Mouse (Mus musculus) layer of hippocampus, adult 11-12 months (tissue): ENCODE results near the gene Lkaaear1.

Source experiments
- DNase-seq: peaks from one replicate; pipeline ENCODE4 v3.0.0; 2022; ENCODE audit warnings: low spot score

The Lkaaear1 gene

DNA sequence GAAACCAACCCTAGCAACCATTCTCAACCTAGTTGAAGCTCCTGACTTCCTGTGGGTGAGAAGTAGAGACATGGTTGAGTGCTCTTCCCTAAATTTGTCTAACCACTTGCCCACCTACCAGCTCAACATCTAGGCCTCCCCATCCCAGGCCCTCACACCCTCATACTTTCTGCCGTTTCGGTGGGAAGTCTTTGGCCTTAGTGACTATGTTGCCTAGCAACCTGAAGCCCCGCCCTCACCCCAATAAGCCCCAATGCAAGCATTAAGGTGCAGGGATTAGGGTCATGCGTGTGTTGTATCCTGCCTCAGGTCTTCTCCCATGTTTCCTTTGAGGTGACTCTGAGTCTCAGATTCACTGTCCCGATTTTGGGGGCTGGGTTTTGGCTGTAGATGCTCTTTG lies at the start of gene Lkaaear1:
TSS of gene Lkaaear1 (minus strand) at position 202 of the 400 bp plus-strand sequence.
- DNase-seq: no peak

DNA sequence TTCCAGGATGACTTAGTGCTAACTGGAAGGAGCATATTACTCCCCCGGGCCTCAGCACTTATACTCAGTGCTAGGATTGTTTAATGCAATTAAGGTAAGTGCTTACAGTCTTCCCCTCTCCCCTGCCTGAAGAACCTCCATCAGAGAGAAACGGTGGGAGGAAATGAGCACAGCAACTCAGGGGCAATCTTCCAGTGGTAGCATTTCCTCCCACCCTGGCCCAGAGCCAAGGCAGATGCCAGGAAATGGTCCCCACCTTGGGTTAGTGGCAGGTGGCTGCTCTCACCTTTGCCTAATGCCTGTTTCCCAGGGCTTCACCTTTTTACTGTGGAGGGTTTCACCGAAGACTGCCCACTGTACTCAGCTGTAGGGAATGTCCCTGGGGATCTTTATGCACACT lies 31.8 kb upstream of the Lkaaear1 start:
- DNase-seq: no peak

DNA sequence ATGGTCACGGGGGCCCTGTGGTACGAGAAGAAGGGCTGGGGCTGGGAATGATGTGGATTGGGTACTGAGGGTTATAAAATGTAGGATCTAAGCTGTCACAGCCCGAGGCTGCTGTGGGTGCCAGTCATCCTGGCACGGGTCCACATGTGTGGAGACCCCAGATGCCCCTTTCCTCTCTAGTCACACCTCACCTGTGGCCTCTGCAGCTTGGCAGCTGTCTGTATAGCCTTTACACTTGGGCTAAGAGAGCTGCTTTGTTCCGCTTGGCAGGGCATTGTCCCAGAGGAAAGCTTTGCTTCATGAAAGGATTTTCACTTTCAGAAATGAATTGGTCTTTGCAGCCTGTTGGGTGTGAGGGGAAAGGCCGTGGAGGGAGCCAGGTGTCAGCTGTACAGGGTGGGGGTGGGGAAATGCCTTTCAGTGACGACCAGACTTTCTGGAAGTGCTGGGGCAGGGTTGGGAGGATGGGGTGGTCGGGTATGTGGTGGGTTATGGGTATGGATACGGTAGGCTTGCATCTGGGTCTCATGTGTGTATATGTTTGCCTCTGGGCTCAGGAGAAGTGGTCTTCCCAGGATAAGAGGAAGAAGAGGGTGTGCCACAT lies 29.5 kb upstream of the Lkaaear1 start:
- DNase-seq: no peak

DNA sequence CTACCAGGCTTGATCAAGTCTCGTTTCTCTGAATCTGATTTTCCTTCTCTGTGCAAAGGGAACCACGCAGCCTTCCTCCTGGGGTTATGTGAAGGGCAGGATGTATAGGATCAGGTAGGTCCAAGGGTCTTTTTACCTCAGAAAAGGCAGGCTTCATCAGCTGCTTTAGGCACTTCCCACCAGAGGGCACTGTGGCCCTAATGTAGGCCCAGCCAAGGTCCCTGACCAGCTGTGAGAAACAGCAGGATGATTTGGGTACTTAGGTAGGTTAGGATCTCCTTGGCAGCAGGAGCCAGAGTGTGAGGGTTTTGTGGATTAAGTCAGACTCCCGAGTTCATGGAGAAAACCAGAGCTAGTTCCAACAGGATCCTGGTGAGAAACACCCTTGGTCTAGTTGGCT lies 24.0 kb upstream of the Lkaaear1 start:
- no peak for DNase-seq

DNA sequence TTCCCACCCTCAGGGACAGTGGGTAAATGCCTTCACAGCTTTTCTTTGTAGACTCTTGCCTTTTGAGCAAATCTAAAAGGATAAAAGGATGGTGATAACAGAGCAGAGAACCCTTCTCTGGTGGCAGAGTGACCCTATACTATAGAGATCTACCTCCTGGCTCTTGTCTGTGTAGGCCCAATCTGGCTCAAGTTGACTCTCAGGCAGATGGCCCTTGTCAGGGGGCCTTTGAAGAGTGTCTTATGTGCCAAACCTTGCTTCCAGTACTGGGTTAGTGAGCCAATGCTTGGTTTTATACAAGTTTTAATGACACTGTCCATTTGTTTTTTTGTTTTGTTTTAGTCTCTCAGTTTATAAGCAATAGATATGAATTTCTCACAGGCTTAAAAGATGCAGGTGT lies 23.0 kb upstream of the Lkaaear1 start:
- DNase-seq: no peak

DNA sequence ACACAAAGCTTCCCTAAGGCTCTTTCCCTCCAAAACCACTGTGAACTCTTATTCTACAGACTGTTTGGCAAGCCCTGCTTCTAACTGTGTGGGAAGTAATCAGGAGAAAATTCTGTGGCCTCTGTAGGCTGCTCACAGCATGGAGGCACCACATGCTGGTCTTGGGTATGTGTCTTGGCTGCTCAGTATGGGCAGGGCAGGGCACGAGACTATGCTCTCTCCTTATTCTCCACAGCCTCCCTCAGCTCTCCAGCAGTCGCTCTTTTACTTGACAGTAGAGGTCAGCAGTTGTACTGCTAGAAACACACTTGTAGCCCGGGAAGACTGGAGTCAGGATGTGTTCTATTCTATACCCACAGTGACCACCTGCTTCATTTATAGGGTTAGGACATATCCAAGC lies 21.8 kb upstream of the Lkaaear1 start:
- no peak for DNase-seq

DNA sequence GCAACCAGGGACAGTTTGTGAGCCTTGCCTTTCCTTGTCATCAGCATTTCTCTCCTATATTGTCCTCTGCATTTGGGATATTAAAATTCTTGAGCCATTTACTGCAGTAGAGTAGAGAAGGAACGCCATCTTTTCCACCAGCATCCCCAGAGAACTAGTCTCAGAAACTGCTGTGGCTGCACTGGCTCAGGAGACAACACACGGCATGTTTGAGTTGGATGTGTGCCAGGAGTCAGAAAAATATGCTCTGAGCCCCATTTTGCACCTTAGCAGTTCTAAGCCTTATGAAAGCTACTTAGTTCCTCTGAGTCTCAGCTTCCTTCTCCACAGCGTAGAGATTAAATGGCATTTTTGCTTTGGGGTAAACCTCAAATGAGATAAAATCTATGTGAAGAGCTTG lies 18.7 kb upstream of the Lkaaear1 start:
- no peak for DNase-seq

DNA sequence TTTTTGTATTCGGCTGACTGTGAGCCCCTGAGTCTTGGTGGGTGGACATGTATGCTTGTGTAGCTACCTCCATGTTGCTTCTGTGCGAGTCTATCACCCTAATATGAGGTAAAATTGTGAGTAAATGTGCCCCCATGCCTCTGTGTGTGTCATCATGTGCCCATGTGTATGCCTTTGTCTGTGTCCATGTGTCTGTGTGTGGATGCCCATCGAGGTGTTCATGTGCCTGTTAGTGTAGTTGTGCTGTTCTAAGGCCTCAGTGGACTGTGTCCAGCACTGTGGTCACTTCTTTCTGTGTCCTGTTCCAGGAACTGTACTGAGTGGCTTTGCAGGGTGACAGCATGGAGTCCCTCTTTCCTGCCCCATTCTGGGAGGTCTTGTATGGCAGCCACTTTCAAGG lies 17.1 kb upstream of the Lkaaear1 start:
- DNase-seq: no peak

DNA sequence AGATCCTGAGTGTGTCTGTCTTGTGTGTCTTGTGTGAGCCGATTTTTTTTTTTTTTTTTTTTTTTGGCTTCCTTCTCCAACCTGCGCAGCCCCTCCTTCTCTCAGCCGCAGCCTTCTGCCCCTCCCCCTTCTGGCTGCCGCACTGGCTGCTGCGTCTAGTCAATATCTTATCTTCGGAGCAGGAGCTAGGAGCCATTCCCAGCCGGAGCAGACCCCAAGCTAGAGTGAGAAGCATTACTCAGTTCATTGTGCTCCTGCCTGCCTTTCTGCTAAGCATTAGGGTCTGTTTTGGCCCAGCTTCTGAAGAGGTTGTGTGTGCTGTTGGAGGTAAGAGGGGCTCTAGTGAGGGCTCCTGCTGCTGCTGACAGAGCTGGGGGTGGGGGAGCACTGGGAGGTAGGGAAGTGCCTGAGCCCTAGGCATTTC lies 16.7 kb upstream of the Lkaaear1 start, which contains the start of gene Oprl1:
TSS of gene Oprl1 (plus strand) at position 114 of the 424 bp plus-strand sequence.
- no peak for DNase-seq

DNA sequence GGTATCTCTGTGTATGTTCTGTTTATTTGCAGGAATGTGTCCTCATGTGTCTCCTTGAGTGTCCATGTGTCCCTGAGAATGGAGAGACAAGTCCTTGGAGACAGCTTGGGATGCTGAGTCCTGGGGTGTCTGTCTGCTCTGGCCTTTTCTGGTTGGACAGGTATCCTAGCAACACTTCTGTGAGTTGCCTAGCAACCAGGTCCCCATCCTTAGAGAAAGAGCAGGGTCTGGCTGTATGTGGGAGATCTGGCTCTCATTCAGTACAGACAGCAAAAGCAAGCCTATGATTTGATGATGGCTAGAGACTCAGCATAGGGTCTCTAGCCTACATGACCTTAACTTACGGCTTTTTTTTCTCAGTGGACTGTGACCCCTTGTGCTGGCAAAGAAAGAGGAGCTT lies 15.5 kb upstream of the Lkaaear1 start:
- no peak for DNase-seq

DNA sequence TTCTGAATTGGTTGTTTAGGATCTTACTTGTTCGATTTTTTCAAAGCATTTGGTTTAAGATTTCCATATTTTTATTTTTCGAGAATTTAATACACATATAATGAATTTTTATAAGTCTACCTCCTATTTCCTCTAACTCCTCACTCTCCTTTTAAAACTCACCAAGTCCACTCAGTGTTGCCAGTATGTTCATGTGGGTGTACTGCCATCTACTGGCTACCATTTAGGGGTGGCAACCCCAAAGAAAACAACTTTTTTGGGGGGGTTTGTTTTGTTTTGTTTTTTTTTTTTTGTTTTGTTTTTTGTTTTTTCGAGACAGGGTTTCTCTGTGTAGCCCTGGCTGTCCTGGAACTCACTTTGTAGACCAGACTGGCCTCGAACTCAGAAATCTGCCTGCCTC lies 8.4 kb upstream of the Lkaaear1 start:
- no peak for DNase-seq

DNA sequence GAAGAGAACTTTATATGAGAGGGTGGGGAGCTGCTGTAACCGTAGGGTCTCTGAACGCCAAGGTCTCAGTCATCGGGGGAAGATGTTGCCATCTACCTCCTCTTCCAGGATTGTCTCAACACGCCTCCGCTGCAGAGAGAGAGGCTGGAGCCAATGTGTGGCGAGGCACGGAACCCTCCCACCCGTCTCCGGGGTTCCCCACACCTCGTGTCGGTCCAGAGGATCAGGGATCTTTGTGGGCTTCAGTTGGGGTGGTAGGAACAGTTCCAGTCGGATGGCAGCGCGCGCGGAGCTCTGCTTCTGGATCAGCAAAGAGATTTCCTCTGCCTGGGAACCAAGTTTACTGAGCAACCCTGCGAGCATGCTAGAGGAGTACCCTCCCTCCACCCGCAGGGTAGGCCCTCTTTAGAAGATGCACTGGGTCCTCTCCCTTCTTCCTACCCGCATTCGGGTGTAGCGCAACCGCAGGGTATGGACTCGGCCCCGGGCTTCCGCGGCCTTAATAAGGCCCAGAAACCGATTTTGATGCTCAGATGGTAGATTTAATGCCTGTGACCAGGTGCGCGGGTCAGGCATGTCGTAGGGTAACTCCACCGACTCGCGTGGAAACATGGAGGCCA lies 1.3 kb downstream of the Lkaaear1 start:
- no peak for DNase-seq

DNA sequence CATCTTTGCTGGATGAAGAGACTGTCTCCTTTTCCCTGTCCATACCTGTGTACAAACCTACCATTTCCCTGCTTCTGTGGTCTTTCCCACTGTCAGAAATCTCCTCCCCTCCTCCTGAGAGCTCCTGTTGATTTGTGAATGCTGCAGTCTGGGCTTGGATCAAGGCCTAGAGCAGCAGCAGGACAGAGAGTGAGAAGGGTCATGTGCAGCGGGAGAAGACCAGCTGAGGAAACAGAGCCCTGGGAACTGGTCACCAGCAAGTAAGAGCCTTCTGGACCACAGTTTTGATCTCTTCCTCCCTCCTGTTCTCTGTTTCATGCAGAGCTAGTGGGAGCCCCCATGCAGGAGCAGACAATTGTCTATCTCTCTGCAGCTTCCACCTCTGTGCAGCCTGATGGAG lies 2.5 kb downstream of the Lkaaear1 start:
- no peak for DNase-seq

DNA sequence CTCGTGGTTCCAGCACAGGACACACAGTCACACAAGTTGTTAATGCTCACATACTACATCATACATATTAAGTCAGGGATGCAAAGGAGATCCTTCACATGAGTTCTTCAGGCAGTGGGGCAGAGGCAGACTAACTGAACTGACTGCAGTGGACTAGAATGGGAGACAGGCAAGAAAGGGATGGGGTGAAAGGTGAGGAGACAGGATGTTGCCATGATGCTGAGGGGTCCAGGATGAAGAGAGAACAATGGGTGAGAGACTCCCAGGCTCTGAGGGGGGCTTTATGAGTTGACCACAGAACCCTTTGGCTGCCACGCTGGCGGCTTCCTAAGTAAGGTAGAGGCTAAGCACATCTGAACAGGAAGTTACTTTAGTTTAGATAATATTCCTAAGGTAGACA lies 3.7 kb downstream of the Lkaaear1 start:
- no peak for DNase-seq

DNA sequence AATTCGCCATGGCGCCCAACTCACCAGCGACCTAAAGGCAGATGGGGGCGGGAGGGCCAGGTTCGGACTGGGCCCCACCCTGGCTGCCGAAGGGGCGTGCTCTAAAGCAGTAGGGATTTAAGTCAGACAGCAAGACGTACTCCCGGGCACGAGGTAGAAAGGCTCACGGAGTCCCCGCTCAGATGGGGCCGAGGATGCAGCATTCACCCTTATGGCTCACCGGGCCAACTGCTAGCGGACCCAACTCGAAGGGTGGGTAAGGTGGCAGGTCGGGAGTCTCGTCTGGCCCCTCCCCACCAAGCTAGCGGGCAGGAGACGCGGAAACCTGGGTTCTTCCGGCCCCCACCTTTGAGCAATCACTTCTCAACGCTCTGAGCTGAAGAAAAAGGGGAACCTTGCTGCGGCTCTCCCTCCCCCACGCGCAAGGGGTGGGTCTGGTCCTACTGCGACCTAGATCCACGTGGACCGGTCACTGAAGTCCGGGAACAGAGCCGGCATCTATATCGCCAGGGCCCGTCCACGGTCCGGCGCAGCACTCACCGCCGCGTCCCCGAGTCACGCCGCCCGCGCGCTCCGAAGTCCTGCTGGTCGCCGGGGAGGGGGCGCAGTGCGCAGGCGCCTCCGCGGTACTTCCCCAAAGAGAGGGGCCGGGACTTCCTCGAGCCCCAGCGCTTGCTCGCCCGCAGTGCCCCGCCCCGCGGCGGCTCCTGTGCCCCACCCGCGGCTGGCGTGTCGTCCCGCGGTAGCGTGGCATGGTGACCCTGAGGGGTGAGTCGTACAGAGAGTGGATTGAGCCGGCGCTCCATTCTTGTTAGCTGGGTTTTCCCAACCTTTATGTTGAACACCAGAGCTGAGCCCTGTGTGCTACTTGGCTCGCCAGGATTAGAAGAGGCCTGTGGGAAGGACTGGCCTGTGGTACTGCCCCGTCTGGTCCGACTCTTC lies 4.6 kb downstream of the Lkaaear1 start, which contains the start of gene Rgs19:
TSS of gene Rgs19 (minus strand) at position 639 of the 942 bp plus-strand sequence.
- DNase-seq: peak; percentile 78

DNA sequence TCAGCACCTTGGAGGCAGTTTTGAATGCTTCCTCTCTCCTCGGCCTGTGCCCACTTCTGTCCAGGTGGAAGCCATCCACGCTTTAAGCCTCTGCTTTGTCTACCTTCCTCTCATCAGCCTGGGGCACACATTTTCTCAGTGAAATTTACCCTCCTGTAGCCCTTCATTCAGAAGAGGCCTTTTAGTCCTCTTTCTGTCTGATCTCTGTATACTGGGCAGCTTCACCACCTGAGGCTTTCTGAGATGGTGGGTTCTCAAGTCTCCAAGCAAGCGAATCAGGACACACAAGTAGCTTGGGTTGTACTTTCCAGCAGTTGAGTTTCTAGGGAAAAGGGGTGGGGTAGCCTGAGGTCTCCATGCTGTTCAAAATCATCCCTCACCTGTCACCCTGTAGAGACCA lies 5.9 kb downstream of the Lkaaear1 start:
- DNase-seq: no peak

DNA sequence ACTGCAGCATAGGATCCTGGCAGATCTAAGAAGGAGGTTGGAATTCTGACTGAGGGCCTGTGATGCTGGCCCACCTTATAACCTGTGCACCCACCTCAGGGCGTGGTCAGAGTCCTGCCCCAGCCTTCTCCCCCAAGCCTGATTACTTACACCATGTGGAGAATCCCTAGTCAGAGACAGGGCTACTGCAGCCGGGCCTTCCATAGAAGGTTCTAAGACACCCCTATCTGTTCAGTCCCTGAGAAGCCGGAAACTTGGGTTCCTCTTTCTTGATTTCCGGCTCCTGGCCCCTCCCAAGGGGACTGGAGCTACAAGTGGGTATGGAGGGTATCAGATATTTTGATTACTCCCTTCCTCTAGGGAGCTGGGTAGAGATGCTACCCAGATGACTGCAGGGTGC lies 6.7 kb downstream of the Lkaaear1 start:
- no peak for DNase-seq

DNA sequence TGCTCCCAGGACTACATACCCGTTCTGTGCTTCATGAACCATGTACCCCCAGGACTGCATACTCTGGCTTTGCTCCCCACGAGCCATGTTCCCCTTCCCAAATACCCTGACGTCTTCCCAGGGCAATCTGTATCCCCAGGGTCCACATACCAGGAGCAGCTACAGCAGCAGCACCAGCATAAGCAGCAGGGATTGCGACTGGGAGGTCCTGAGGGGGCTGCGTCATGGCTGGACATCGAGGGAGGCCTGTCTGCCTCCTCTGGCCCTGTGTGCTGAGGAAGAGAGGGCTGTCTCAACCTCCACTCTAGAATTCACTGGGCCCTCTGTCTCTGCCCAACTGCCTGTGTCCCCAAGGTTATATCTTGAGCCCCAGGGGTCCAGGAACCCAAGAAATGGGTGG lies 7.2 kb downstream of the Lkaaear1 start:
- no peak for DNase-seq

DNA sequence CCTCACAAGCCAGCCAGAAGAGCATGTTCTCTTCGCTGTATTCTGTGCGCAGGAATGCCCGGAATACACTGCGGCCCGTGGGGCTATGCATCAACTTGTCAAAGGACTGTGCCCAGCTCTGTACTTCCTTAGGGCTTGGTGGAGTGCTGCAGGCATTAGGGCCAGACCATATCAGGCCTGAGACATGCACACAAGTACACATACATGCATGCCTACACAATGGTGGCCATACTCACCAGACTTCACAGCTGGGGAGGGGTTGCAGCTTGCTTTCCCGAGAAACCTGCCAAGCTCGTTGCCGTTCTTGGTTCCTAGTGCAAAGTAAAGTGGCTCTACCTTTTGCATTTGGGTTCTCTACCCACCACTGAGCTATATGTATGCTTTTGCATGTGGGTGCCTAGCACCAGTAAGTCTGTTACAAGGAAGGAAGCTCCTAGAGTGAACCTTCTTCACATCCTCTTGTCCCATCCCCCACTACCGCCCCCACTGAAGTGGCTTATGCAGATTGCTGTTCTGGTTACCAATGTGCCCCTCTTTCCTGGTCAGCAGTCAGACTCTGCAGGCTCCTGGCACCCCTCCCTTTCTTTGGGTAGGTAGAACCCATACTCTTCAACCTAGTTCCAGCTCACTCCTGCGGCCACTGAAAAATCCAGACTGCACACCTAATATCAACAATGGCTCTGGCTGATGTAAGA lies 8.6 kb downstream of the Lkaaear1 start:
- no peak for DNase-seq

DNA sequence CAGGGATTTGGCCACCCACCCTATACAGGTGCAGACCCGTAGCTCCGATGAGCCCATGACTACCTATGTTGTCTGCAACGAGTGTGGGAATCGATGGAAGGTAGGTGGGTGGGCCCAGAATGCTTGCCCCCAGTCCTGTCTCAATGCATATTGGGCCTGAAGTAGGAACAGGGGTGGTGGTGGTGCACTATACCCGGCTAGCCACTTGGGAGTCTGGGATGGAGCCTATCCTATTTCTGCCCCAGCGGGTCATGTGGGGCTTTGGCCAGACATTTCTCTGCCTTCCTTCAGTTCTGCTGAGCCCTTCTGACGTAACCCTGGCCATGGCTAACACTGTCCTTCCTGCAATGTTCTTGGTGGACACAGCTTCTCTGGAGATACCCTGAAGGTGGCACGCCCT lies 10.7 kb downstream of the Lkaaear1 start:
- no peak for DNase-seq

DNA sequence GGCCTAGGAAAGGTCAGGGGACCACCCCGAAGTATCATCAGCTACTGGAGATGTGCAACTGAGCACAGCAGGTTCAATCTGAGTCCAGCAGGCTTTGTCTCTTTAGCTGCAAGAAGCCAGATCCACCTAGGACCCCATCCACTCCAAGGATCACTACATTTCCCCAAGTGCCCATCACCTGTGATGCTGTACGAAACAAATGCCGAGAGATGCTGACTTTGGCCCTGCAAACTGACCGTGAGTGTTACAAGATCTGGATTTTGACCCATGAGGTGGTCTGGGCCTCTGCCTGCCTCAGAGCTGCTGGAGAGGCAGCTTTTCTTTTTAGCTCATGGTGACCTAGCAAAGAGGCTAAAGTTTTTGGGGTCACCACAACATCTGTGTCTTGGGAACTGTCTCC lies 12.6 kb downstream of the Lkaaear1 start:
- DNase-seq: no peak

DNA sequence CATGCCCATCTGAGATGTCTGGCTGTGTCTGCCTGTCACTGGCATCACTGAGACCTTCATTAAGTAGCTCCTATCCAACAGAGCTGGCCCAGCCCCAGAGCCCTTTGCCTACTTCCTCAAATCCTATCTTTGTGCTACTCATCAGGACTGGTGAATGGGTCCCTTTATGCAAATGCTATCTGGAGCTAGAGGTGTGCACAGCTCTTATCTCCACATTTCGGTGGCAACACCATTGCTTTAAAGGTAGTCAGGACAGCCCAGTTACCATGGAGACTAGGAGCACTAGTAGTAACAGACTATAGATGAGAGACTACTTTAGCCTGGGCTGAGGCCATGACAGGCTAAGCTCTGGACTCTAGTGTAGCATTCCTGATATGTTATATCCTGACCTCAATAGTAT lies 13.5 kb downstream of the Lkaaear1 start:
- DNase-seq: no peak
